Mouse (Mus musculus): Measurements from ENCODE around the gene Ndn.

The Ndn gene

DNA sequence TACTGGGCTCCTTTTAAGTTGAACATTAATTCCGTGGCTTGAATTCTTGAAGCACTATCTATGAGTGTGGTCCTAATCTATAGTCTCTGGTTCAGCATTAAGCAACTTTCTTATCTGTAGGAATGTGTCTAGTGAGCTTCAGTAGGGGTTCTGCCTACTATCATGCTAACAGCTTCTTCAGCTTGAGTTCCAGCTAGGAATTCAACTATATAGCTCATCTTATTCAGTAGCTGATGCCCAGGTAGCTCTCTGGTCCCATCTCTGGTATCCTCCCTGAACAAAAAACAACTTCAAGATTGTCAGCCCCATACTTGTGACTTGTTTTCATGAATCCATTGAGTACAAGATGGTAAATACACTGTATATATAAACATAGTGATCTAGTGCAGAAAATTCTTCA is at the start of gene Ndn:
Gene Ndn (plus strand): TSS at position 301 of the 400 bp plus-strand sequence.
- DNase-seq (ENCODE audit: low read depth, low spot score): no peak

DNA sequence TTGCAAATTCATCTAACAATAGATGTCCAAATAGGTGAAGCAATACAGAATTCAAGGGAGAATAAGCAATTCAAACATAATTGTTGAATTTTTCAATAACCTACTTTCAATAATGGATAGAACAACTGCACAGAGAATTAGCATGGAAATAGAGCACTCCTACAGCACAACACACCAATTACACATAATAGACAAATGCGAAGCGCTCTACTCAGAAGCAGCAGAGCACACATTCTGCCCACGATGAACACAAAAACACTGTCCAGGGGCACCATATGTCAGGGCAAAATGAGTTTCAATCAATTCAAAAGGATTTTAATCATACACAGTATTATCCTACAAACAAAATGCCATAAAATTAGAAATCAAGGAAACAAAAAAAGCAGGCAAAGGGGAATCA is 43.9 kb upstream of the Ndn start:
- DNase-seq (ENCODE audit: low read depth, low spot score): no peak

DNA sequence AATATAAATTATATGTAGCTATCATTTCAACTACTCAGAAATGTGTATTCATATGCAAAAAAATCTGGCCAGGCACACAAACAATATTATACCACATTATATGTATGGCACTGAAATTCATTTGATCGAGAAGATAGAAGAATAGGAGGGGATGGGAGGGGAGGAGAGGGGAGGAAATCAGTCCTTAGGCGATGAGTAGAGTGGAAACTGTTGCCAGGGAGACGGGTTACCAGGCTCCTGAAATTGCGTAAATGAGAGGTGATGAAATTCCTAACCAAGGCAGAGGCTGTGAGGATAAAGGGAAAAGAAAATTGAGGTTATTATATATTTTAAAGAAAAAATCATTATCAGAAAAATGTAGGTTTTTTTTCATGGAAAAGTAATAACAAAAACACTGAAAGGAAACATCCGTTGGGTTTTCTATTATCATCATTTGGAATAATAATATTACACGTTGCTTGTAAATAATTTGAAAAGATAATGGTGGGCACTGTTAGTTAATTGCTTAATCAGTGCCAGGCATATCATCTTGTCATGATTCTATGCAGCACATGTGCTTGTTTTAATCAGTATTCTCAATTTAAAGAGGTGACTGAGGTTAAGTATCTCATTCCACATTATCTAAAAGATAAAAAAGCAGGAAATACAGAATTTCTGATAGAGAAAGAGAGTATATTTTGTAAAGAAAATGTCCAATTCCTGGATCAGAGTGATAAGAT is 39.3 kb upstream of the Ndn start:
- no peak for DNase-seq (ENCODE audit: low read depth, low spot score)

DNA sequence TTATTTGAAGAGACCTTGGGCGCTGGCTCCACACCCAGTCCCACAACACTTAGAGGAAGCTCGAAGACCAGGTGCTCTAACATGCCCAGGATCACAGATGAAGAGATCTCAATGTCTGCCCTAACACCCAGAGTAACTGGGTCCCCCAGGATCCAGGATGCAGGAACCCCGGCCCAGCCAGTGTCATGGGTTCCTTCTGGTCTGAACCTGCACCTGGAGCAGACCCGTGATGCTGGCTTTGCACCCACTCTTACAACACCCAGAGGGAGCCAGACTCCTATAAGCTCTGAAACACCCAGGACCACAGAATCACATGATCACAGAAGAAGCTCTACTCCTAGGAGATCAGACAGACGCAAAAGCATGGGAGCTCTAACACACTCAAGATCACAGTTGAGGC is 29.6 kb upstream of the Ndn start:
- no peak for DNase-seq (ENCODE audit: low read depth, low spot score)

DNA sequence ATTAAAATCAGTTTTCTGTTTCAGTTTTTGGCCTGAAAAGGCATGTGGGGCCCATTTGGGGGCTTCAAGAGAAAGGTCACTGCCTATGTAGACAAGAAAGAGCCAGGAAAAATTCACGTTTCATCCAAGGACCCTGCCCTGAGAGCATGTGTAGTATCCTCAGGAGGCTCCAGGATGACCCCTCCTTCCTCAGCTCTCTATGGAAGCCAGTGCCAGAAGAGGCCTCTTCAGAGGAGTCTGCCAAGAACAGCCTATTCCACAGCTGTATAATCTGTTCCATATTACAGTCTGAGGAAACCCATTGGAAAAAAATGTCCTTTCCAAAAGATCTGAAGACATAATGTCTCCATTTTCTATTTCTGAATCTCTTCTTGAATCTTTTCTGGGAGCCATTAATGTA is 958 bp upstream of the Ndn start:
- no peak for DNase-seq (ENCODE audit: low read depth, low spot score)

DNA sequence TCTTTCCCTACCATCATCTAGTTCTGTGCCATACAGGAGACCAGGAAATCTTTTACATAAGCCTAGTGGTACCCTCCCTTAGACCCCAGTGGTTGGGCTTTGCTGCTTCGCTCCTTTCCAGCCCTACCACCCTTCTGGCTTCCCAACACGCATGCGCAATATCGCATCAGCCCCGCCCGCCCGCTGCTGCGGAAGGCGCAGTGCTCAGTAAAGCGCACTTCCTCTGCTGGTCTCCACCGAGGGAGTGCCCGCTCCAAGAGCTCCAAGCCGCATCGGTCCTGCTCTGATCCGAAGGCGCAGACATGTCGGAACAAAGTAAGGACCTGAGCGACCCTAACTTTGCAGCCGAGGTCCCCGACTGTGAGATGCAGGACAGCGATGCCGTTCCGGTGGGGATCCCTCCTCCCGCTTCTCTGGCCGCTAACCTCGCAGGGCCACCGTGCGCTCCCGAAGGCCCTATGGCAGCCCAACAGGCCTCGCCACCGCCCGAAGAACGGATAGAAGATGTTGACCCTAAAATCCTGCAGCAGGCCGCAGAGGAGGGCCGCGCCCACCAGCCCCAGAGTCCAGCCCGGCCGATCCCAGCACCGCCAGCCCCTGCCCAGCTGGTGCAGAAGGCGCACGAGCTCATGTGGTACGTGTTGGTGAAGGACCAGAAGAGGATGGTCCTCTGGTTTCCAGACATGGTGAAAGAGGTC is 1.9 kb downstream of the Ndn start:
- no peak for DNase-seq (ENCODE audit: low read depth, low spot score)

DNA sequence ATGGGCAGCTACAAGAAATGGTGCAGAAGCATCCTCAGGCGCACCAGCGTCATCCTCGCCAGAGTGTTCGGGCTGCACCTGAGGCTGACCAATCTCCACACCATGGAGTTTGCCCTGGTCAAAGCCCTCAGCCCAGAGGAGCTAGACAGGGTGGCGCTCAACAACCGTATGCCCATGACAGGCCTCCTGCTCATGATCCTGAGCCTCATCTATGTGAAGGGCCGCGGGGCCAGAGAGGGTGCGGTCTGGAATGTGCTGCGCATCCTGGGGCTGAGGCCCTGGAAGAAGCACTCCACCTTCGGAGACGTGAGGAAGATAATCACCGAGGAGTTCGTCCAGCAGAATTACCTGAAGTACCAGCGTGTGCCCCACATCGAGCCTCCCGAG is 2.4 kb downstream of the Ndn start:
- no peak for DNase-seq (ENCODE audit: low read depth, low spot score)

DNA sequence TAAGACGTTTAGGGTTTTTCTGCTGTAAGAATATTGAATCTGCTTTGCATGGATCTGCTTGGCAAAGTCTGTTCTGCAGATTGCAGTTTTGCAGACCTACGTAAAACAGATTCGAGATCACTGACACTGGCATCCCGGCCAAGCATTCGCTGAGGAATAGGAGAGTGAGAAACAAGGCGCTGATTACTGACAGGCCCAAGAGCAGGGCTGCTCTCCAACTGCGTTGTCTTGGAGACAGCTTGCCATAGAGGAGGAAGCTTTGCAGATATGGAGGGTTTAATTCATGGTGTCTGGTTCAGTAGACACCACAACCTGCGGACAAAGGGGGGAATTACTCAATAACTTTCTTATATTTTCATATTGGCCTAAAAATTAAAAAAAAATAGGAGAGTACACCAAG is 4.9 kb downstream of the Ndn start:
- DNase-seq (ENCODE audit: low read depth, low spot score): no peak

DNA sequence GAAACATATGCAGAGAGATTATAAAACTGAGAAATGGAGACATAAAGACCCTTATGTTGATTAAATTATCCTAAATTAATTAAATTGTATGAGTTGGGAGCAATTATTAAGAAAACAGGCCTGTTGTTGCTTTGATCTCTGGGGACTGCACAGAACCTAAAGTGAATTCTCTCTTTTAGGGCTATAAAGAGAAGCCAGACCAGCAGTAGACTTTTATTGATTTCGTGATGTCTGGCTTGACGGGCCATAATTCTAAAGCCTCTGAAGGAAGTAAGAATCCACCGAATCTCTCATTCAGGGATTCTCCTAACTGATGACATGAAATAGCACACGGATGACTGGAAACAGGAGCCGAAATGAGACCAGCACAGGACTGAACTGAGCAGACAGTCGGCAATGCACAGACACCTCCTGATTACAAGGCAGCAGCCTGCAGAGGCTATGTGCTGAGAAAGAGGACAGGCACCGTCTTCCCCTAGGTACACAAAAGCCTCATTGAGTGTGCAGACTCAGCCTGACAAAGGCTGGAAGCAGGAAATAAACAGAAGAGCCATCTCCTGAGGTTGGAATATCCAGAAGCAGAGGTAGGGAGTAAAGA is 18.8 kb downstream of the Ndn start:
- no peak for DNase-seq (ENCODE audit: low read depth, low spot score)

DNA sequence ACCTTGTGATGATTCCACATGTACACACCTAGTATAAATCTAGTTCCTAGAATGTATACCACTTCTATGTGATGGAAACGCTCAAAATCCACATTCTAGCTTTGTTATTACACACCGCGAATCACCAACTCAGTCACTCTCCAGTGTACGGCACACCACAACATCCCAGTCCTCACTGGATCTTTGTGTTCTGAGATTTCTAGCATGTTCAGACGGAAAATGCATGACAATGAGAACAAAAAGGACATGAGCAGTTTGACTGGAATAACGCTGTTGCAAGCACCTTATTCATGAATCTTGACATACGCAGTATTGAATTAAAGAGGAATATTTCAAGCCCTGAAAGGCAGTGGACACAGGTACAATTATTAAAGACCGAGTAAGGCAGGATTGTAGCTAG is 20.4 kb downstream of the Ndn start:
- no peak for DNase-seq (ENCODE audit: low read depth, low spot score)

DNA sequence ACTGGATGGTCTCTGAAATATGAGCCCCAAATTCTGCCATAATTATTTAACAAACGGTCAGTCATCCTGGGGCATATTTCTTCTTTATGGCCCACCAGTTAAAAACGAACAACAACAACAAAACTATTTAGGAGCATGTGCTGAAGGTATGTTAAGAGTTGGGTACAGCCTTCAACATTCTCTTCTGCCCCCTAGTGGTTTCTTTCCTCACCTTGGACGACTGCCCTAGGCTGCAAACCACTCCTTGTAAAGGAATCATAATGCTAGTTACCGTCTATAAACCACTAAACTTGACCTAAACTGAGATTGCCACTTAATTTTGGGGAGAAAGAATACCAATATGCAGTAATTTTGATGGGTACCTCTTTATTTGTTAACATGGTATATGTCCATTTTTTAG is 29.3 kb downstream of the Ndn start:
- DNase-seq (ENCODE audit: low read depth, low spot score): no peak

DNA sequence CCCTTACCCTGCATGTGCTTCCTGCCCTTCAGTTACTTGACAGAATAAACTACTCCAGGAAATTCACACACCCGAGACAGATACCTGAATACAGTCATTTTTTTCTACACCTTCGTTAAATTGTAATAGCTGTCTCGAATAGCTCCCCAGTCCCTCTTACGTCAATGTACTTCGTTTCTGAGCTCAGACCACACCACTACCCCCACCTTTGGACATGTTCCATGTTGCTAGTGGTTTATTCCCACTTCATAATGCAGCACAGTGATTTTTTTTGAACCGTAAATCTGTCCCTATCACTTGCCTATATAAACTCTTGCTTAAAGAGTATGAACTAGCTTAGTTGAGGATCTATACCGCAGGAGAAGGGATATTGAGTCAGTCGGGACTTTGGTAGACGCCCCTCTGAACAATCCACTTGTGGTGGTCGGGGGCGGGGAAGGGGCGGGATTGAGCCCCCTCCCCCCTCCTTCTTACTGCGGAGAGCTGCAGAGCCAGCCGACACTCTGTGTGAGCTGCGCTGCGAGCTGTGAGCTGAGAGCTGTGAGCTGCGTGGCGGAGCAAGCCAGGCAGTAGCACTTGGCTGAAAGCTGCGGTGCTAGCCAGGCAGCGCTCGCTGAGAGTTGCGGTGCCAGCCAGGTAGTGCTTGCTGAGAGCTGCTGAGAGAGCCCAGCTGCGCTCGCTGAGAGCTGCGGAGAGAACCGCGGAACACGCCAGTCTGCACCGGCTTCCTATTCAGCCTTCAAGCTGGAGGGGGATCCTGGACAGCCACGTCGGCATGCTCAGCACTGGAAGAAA is 30.3 kb downstream of the Ndn start, which contains the start of gene Magel2:
Gene Magel2 (plus strand): TSS at position 501 of the 795 bp plus-strand sequence.
- no peak for DNase-seq (ENCODE audit: low read depth, low spot score)

DNA sequence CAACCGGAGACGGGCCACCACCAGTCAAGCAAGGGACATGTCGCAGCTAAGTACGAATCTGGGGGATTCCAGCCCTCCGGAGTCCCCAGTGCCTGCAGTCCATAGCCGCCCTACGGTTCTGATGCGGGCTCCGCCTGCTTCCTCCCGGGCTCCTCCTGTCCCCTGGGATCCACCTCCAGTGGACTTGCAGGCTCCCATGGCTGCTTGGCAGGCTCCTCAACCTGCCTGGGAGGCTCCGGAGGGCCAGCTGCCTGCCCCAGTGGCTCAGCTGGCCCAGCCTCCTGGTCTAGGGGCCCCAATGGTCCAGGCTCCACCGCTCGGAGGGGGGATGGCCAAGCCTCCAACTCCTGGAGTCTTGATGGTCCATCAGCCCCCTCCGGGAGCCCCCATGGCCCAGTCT is 30.9 kb downstream of the Ndn start:
- DNase-seq (ENCODE audit: low read depth, low spot score): no peak

DNA sequence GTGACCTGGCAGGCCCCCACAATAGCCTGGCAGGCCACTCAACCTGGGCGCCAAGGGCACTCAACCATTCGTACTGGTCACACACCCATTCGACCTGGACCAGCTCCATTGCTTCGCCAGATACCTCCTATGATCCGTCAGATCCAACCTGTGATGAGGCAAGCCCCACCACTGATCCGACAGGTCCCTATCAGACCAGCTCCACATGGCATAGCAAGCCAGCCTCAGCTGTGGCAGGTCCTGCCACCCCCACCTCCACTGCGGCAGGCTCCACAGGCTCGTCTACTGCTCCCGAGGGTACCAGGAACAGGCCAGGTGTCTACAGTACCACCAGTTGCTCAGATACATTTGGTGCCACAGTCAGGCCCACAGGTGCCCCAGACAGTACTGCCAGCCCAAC is 32.2 kb downstream of the Ndn start:
- no peak for DNase-seq (ENCODE audit: low read depth, low spot score)

DNA sequence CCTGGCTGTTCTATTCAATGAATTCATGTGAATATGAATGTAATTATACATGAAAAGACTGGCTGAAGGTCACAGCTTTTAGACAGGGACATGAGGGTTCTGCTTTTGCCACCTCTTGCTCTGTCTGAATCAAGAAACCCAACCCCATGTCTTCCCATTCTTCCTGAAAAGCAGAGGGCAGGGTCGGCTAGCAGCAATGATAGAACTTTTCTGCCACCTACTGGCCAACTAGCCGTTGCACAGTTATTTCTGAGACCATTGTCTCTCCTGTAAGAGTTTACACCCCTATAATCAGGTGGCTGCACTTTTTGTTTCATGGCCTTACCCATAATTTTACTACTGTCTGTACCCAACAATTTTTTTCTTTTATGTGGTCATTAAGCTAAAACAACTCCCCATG is 36.0 kb downstream of the Ndn start:
- no peak for DNase-seq (ENCODE audit: low read depth, low spot score)

DNA sequence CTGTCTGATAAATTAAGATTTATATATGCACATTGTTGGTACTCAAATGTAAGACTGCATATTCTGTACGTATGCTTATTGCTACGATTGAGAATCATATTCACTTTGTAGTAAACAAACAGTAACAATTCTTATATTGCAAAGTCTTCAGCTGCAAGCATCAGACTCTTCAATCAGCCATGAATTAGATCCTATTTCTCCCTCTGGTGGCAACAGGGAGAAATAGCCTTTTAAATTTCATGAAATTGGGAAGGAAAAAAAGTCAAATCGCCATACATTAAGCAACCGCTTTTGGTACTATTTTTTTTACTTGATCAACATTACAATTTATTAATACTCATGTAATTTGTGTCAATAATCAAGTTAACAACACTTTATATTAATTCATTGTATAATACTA is 41.9 kb downstream of the Ndn start:
- no peak for DNase-seq (ENCODE audit: low read depth, low spot score)

DNA sequence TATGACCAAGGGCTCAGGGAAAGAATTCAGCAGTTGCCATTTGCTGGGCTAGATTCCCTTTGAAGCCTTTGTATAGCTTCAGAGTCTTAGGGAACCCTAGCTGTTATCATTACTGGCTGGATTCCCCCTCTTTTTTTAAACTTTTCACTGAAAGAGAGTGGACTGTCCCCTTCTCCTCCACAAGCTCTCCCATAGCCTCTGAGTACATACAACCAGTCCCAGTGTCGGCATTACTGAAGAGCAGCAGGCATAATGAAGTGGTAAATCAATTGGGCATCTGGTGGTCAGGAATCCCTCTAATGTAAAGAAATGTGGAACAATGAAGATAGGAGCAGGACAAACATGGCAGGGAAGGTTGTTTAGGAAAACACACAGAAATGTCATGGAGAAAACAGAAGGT is 45.8 kb downstream of the Ndn start:
- no peak for DNase-seq (ENCODE audit: low read depth, low spot score)

All from CD4-positive helper T cell, adult 2 months (primary cell).